ENCODE assay signal across 7 mouse cellular contexts in the genomic region with DNA sequence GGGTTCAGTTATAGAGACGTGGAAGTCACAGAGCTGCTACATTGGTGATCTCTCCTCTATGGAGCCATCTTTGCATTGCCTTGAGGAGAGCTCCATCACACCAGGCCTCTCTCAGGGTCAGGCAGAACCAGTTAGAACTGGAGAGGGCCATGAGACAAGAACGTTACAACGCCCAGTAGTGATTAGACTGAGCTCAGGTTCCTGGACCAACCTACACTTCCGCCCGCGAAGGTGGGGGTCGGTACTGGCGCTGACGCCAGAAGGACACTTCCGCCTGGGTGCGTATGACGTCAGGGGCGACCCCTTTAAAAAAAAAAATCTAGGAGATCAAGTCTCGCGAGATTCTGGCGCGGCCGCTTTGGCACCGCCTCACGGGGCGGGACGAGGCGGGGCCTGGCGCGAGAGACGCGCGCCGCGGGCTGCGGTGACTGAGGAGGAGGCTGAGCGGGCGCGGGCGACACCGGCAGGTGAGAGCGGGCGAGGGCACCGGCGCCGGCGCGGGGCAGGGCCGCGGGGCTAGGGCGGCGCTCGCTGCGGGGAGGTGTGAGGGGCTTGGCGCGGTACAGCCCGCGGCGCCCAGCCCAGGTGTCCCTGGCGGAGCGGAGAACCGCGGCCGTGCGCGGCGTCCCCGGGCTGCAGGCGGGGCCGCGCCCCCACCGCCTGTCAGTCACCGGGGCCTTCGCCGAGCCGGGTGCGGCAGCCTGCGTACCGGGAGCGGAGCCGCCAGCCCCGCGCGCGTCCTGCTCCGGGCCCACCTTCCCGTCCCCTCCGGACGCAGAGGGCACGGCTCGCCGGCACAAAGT. TPM values are rescaled to one million over a fixed set of nuclear protein-coding genes. Genes with fewer than 3 reads are reported as not detected.
DNase-seq lines count a peak whose midpoint lies in the region; ATAC-seq lines count a peak whose summit lies in the region.

Gene Stk38l (plus strand): TSS at position 415 of the 803 bp plus-strand sequence.

- H3K9me3 ChIP-seq in limb, embryonic 10.5 days (replicated peaks): no peaks in the 10 kb centered on the region
- H3K9me3 ChIP-seq in midbrain, embryonic 13.5 days: no peaks in the 10 kb centered on the region

- peak; percentile 93 for ATAC-seq in granulocyte monocyte progenitor cell, adult 5-6 weeks (replicated peaks; ENCODE audit: poor library complexity, severe bottlenecking)
- ATAC-seq in midbrain, embryonic 13.5 days: peak; percentile 97

- H3K9ac ChIP-seq in midbrain, embryonic 13.5 days (replicated peaks): peak within 1 kb of the TSS; percentile 85

- 2% methylated on average over 86 of the region's 87 CpGs for WGBS in limb, embryonic 10.5 days
- WGBS in midbrain, embryonic 13.5 days: 2% methylated on average over 77 of the region's 87 CpGs

- DNase-seq in adrenal gland, adult 8-10 months: peak; percentile 89
- peak; percentile 95 for DNase-seq in embryo, embryonic 9.5 days (ENCODE audit: extremely low spot score)
- peak; percentile 91 for DNase-seq in kidney, adult 11 months
- peak; percentile 97 for DNase-seq in limb, embryonic 10.5 days (ENCODE audit: low spot score)
- DNase-seq in spleen, adult 12 weeks (ENCODE audit: low spot score): peak; percentile 84

- H3K27me3 ChIP-seq in limb, embryonic 10.5 days (ENCODE audit: low read depth, poor library complexity, severe bottlenecking): no peaks in the 10 kb centered on the region
- no peaks in the 10 kb centered on the region for H3K27me3 ChIP-seq in midbrain, embryonic 13.5 days

- H3K4me1 ChIP-seq in limb, embryonic 10.5 days: peaks cover 5% of the 10 kb centered on the region; the same call in 1 of the 2 replicates
- peaks cover 16% of the 10 kb centered on the region for H3K4me1 ChIP-seq in midbrain, embryonic 13.5 days (replicated peaks)

- peak within 1 kb of the TSS; percentile 90 for H3K27ac ChIP-seq in limb, embryonic 10.5 days
- peak within 1 kb of the TSS; percentile 80 for H3K27ac ChIP-seq in midbrain, embryonic 13.5 days

- peak within 1 kb of the TSS; percentile 97 for H3K4me3 ChIP-seq in limb, embryonic 10.5 days
- H3K4me3 ChIP-seq in midbrain, embryonic 13.5 days (replicated peaks): peak within 1 kb of the TSS; percentile 81

- H3K4me2 ChIP-seq in midbrain, embryonic 13.5 days (replicated peaks): peak within 1 kb of the TSS; percentile 82

- H3K36me3 ChIP-seq in limb, embryonic 10.5 days: no peaks in the 10 kb centered on the region
- H3K36me3 ChIP-seq in midbrain, embryonic 13.5 days: no peaks in the 10 kb centered on the region

RNA-seq across cellular contexts. Expression of gene Stk38l, which starts in this region (rescaled TPM):
- total RNA-seq in adrenal gland, adult 8-10 months (2022): 10 to 100 TPM; 24.0 to 26.8 (median 25.9) TPM
- total RNA-seq in granulocyte monocyte progenitor cell, adult 5-6 weeks (2014; fragmentation: Nextera tagmentation): 1.9 and 5.9 TPM in 2 replicates
- 1.2 and 6.1 TPM in 2 replicates for total RNA-seq in granulocyte monocyte progenitor cell, adult 5-6 weeks (2017)
- 20.0 and 24.6 TPM in 2 replicates for polyA plus RNA-seq in limb, embryonic 10.5 days (2016; fragmentation: Nextera tagmentation; extraction: Ambion mirVana)
- polyA plus RNA-seq in midbrain, embryonic 13.5 days (2015; fragmentation: Nextera tagmentation; extraction: Ambion mirVana): 16.2 and 17.2 TPM in 2 replicates

Comparison
In these comparisons a context has a peak if more than half of its experiments do, and no peak if none do; other contexts are left out.
1. Peak in every context shown above with its lines: DNase-seq, ATAC-seq, H3K4me3 ChIP-seq and H3K27ac ChIP-seq.